ENCODE assay signal across 9 mouse cellular contexts in genomic region chr4:129913761-129914644, GRCm38 (mm10). TPM values are rescaled to one million over a fixed set of nuclear protein-coding genes. Genes with fewer than 3 reads are reported as not detected.
DNase-seq lines count a peak whose midpoint lies in the region; ATAC-seq and TF ChIP-seq lines count a peak whose summit lies in the region.
"Had no signal": no experiment of that assay in that cellular context is flagged by ENCODE, and none has a peak within 500 bp of the region (broad histone marks: within the 10 kb centered on the region; RNA-seq: fewer than 3 reads in every experiment).

No protein-coding gene starts in this region.

- H3K9ac ChIP-seq in hindbrain, embryonic 16.5 days (ENCODE audit: low read depth, low read length), result no peak overlapping the region
- H3K9ac ChIP-seq in liver, embryonic 16.5 days (ENCODE audit: low read depth, low read length), result 0 out of 2 replicates have a peak overlapping the region, but pooled peaks have one; percentile 18

- H3K4me3 ChIP-seq in layer of hippocampus, adult 2 months, result no peak overlapping the region; the same call in 1 of the 2 replicates
- no peak overlapping the region for H3K4me3 ChIP-seq in hindbrain, embryonic 16.5 days (ENCODE audit: low read length)
- H3K4me3 ChIP-seq in liver, embryonic 16.5 days (ENCODE audit: low read depth, low read length), result peak overlapping the region; percentile 26
- H3K4me3 ChIP-seq: myocyte had no signal

- no peak for DNase-seq in layer of hippocampus, adult 2 months (ENCODE audit: low spot score in 2 of 2)
- DNase-seq in layer of hippocampus, adult 9-11 months, result no peak
- DNase-seq in adrenal gland, postnatal 36 days, result peak; percentile 77 to 84
- peak; percentile 50 for DNase-seq in retina, postnatal 1 day
- DNase-seq in layer of hippocampus, postnatal 25 days (ENCODE audit: extremely low spot score in 1 of 2, low spot score in 1 of 2), result no peak

- peak overlapping the region; percentile 4; the same call in 1 of the 2 replicates for H3K4me2 ChIP-seq in hindbrain, embryonic 16.5 days (ENCODE audit: low read length)
- peak overlapping the region; percentile 54 for H3K4me2 ChIP-seq in liver, embryonic 16.5 days (ENCODE audit: low read depth, low read length)

- no peaks in the 10 kb centered on the region for H3K9me3 ChIP-seq in hindbrain, embryonic 16.5 days (ENCODE audit: control insufficient read depth, low read length)
- no peaks in the 10 kb centered on the region for H3K9me3 ChIP-seq in liver, embryonic 16.5 days (replicated peaks; ENCODE audit: control insufficient read depth, low read length)

- H3K27me3 ChIP-seq in hindbrain, embryonic 16.5 days (replicated peaks; ENCODE audit: control insufficient read depth, insufficient read depth, low read length), result no peaks in the 10 kb centered on the region
- H3K27me3 ChIP-seq in liver, embryonic 16.5 days (ENCODE audit: control insufficient read depth, insufficient read depth, low read depth, low read length), result no peaks in the 10 kb centered on the region

- TF ChIP-seq CTCF in layer of hippocampus, adult 2 months (conservative IDR thresholded peaks at IDR 0.05), result no peak

- H3K4me1 ChIP-seq in hindbrain, embryonic 16.5 days (ENCODE audit: control insufficient read depth, insufficient read depth, low read depth, low read length), result peaks cover 9% of the 10 kb centered on the region
- peaks cover 8% of the 10 kb centered on the region for H3K4me1 ChIP-seq in liver, embryonic 16.5 days (ENCODE audit: control insufficient read depth, low read depth, low read length)

- 0 out of 2 replicates have a peak overlapping the region, but pooled peaks have one; percentile 23 for H3K27ac ChIP-seq in layer of hippocampus, adult 2 months
- no peak overlapping the region for H3K27ac ChIP-seq in hindbrain, embryonic 16.5 days (ENCODE audit: low read depth, low read length)
- peak overlapping the region; percentile 74 for H3K27ac ChIP-seq in liver, embryonic 16.5 days (ENCODE audit: low read length)

- H3K36me3 ChIP-seq in hindbrain, embryonic 16.5 days (ENCODE audit: control insufficient read depth, insufficient read depth, low read length), result no peaks in the 10 kb centered on the region
- no peaks in the 10 kb centered on the region for H3K36me3 ChIP-seq in liver, embryonic 16.5 days (ENCODE audit: control insufficient read depth, insufficient read depth)

- 14% methylated on average over 16 of the region's 16 CpGs for WGBS in hindbrain, embryonic 16.5 days
- WGBS in liver, embryonic 16.5 days (ENCODE audit: insufficient replicate concordance), result 2% methylated on average over 16 of the region's 16 CpGs

- no peak for ATAC-seq in hindbrain, embryonic 16.5 days
- ATAC-seq in liver, embryonic 16.5 days (ENCODE audit: low read depth), result peak; percentile 76
- ATAC-seq in erythroblast, adult 5-6 weeks (replicated peaks; ENCODE audit: low FRiP score, poor library complexity, severe bottlenecking), result no peak

RNA-seq across cellular contexts. Expression of gene Spocd1, which starts 15.0 kb away (rescaled TPM):
- 1 to 10 TPM in 1 of 2 experiments, under 1 TPM in 1; 0.42 to 1.0 TPM for total RNA-seq in layer of hippocampus, adult 2 months (2021)
- 1 to 10 TPM in 1 of 2 experiments, under 1 TPM in 1; 0.86 to 1.3 TPM for total RNA-seq in adrenal gland, postnatal 36 days (2021)
- not detected in 2 replicates for polyA plus RNA-seq in hindbrain, embryonic 16.5 days (2015; fragmentation: Nextera tagmentation; extraction: Ambion mirVana)
- polyA plus RNA-seq in liver, embryonic 16.5 days (2015; fragmentation: Nextera tagmentation; extraction: Ambion mirVana), result not detected in 2 replicates
- total RNA-seq in layer of hippocampus, postnatal 25 days (2021), result under 1 TPM; 0.30 to 0.35 TPM
- total RNA-seq in erythroblast, adult 5-6 weeks (2015; ENCODE audit: low replicate concordance), result not detected in 2 replicates
- not detected in 2 replicates for total RNA-seq in erythroblast, adult 5-6 weeks (2017; ENCODE audit: low replicate concordance)
- polyA plus RNA-seq: myocyte had no signal

Comparison
In these comparisons a context has a peak if more than half of its experiments do, and no peak if none do; other contexts are left out.
1. DNase-seq: peak in adrenal gland, postnatal 36 days (2 of 2) and retina, postnatal 1 day (single experiment); none in layer of hippocampus, adult 2 months (0 of 2), layer of hippocampus, adult 9-11 months (single experiment) and layer of hippocampus, postnatal 25 days (0 of 2).